Mouse (Mus musculus): Measurements from ENCODE around the gene Os9. TPM values are rescaled to one million over a fixed set of nuclear protein-coding genes. Genes with fewer than 3 reads are reported as not detected.

Gene Os9
- total RNA-seq (2023), result 91.1 TPM

DNA sequence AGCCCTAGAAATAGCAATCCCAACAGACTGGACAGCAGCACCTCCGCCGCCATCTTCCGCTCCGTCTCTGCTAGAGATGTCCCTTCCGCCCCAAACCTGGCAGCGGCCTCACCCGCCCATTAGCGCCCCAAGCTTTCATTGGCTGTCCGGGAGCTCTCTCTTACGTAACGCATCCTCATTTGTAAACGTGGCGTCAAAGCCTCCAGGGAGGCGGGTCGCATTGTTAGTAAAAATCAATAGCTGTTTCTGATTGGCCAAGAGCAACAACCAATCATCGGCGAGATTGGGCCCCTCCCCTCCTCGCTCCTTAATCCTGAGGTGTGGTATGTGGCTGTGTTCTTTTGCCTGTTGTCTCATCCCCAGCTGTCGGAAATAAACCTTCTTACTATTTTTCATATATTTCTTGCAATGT, at the start of gene Os9:
Gene Os9, minus strand, starts transcription at position 66 of the 412 bp plus-strand sequence.

DNA sequence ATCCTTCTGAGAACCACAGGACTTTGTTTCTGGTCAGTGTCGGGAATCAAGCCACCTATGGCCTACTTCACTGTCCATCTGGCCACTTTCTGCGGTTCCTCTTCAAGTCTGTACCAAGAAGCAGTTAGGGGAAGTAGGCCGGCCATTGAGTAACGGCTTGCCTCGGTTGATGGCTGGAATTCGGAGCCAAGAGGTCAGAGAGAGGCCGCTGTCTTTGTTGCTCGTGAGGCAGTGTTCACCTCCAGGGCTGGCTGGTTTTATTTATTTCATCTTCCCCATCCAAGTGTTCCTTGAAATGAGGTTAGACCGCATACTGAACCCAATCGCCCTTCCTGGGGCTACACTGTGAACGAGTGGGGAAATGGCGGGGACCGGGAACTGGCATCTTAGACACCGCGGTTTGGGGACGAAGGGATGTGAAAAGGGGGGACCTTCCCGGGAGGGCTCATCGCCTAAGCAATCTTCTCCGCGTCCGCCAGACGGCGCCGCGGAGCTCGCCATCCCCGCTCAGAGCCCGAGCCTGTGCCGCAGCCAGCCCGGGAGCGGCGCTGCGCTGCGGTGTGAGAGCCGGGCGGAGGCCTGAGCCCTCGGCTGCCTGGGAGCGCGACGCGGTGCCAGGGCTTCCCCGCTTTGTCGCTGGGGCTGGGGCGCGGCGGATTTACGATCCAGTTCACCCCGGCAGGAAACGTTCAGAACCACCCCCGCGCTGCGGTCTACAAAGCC, 43.9 kb upstream of the Os9 start, which contains the start of gene B4galnt1:
Gene B4galnt1, plus strand, starts transcription at position 595 of the 723 bp plus-strand sequence.

DNA sequence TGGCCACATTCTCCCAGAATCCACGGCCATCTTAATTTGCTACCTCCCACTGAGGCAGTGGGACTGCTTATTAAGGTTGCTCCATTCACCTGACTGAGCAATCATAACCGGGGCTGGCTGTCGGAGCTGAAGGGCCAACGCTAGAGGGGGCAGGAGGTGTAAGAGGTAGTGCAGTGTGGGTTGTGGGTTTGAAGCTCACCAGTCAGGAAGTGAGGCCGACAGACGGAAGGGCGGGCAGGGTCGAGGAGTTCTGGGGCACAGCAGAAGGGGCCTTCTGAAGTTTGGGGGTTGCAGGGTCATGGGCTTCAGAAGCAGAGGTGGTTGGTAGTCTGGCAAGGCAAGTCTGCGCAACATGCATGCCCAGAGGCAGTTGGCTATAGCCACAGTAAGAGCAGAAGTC, 45.9 kb downstream of the Os9 start, which contains the start of gene Agap2:
Gene Agap2, plus strand, starts transcription at position 205 of the 400 bp plus-strand sequence.

DNA sequence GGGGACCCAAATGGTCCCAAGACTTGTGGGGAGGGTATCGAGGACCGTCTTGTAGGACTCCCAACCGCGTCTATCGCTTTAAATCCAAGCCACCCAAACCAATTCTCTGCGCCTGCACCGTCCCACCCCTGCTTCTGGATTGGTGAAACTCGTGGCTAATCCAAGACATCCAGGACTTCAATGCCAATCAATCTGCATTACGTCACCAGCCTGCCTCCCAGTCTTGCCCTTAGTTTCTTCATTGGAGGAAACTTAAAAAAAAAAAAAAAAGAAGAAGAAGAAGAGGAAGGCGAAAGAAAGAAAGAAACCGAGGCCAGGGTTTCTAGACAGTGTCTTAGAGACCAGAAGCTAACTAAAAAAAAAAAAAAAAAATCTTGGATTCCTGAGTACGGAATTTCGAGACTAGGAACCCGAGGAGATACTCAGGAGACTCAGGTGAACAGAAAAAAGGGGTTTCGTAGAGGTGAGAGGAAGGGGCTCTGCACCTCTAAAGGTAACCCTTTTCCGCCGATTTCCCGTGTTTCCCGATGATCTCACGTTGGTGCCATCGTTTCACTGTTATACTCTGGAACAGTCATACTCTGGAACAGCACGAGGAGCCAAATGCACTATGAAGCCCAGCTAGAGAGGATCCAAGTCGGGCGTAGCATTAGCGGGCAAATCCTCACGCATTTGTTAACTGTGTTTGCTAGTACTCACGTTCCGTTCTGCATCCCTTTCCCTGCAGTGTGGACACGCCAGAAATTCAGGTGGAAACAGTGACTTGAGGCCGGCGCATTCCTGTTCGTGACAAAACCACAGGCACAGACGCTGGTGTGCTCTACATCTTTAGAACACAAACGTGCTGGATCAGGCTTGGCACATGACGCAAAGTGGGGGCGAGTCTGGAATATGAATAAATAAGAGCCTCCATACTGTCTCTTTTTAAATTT, 50.5 kb downstream of the Os9 start, which contains the start of gene Tspan31:
Gene Tspan31, minus strand, starts transcription at position 75 of the 932 bp plus-strand sequence.

DNA sequence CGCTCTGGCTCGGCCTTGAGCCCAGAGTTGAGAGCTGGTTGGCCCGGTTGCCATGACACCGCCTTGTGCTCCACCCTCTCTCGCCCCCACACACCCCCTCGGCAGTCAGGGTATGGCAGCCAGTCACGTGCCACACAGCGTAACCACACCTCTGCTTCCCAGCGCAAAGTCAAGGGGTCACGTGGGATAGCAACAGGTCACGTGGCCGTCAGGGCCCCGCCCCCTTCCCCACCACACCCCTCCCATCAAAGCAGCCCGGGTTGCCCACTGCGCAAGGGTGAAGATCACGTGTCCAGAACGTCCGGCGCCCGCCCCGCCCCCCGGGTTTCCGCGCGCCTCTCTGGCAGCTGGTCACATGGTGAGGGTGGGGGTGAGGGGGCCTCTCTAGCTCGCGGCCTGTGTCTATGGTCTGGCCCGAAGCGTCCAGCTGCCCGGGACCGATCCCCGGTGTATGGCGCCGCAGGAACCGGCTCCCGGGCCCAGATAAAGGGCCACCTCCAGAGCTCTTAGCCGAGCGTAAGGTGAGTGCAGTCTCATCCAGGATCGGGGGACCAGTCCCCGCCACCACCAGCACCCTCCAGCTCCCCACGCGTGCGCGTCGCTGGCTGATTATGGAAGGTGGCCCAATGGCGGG, 57.6 kb downstream of the Os9 start, which contains the start of gene Cdk4:
Gene Cdk4, plus strand, starts transcription at position 296 of the 634 bp plus-strand sequence.

DNA sequence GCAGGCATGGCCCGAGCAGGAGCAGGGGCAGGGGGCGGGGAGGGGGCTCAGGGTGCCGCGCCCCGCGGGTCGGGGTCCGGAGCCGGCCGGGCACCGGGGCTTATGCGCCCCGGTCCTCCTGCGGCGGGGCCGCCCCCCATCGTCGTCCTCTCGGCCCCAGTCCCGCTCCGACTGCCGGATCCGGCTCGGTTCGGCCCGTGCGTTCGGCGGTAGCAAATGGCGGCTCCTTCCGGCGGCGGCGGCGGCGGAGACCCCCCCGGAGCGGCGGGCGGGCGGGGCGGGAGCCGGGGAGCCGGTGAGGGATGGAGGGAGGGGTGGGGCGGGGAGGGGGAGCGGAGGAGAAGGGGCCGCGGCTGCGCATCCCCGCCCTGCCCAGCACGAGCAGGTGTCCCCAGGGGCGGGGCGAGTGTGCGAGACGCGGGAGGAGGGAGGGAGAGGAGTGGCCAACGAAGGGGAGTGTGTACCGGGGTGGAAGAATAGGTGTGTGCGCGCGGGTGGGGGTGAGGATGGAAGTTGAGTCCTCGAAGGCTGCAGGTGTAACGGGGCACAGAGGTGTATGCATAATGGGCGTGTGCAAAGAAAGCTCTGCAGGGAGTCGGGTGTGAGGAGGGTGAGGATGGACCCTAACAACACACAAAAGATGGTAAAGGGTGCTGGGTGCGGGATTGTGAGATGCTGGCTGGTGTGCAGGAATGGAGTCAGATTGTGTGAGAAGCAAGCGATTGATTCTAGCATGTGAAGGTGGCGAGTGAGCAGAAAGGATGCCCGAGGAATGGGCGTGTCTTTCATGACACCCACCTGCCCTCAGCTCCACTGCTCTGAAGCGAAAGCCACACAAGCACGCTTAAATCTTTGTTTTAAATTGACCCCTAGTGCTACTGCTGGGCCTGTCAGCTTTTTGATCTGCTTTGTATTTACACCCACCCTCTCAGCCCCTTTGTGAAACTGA, 60.7 kb downstream of the Os9 start, which contains the start of gene March9:
Gene March9, minus strand, starts transcription at position 217 of the 949 bp plus-strand sequence.

DNA sequence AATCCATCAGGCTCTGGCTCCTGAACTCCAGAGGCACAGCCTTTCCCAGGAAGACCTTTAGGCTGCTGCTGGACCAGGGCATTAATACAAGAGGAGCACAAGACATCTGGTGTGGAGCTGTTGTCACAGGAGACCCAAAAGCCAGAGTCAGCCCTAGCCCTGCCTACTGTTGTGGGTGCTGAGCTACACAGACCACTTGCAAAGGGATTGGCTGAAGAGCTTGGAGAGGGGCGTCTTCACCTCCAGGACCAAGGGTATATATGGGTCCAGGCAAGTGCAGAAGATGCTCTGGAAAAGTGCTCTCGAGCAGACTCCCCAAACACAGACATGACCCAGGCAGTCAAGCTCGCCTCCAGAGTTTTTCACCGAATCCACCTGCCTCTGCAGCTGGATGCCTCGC, 73.0 kb downstream of the Os9 start, which contains the start of gene Cyp27b1:
Gene Cyp27b1, plus strand, starts transcription at position 297 of the 400 bp plus-strand sequence.

Other genes with a start within 250 kb of the Os9 start
- 6.4 TPM for gene Atp23, start 219.8 kb downstream of the Os9 start, total RNA-seq (2023)
- gene Ctdsp2, start 142.4 kb downstream of the Os9 start, total RNA-seq (2023), result 104 TPM
- gene Avil, start 120.4 kb downstream of the Os9 start, total RNA-seq (2023), result 2.0 TPM
- gene Tsfm, start 90.3 kb downstream of the Os9 start, total RNA-seq (2023), result 13.5 TPM
- gene Mettl1, start 79.7 kb downstream of the Os9 start, total RNA-seq (2023), result 22.7 TPM
- gene Eef1akmt3, start 79.6 kb downstream of the Os9 start, total RNA-seq (2023), result 0.53 TPM
- 0.67 TPM for gene Cyp27b1, start 72.9 kb downstream of the Os9 start, total RNA-seq (2023)
- 4.1 TPM for gene March9, start 60.9 kb downstream of the Os9 start, total RNA-seq (2023)
- gene Cdk4, start 57.6 kb downstream of the Os9 start, total RNA-seq (2023), result 99.5 TPM
- 9.4 TPM for gene Tspan31, start 50.9 kb downstream of the Os9 start, total RNA-seq (2023)
- 142 TPM for gene Agap2, start 45.8 kb downstream of the Os9 start, total RNA-seq (2023)
- 563 TPM for gene B4galnt1, start 44.1 kb upstream of the Os9 start, total RNA-seq (2023)
- not detected for gene Slc26a10, start 59.5 kb upstream of the Os9 start, total RNA-seq (2023)
- not detected for gene Arhgef25, start 69.0 kb upstream of the Os9 start, total RNA-seq (2023)
- gene Dtx3, start 74.6 kb upstream of the Os9 start, total RNA-seq (2023), result 59.7 TPM
- gene Pip4k2c, start 90.5 kb upstream of the Os9 start, total RNA-seq (2023), result 43.6 TPM
- 0.12 TPM for gene Kif5a, start 142.2 kb upstream of the Os9 start, total RNA-seq (2023)
- gene Dctn2, start 145.2 kb upstream of the Os9 start, total RNA-seq (2023), result 115 TPM
- gene Mbd6, start 167.9 kb upstream of the Os9 start, total RNA-seq (2023), result 103 TPM
- gene Mars, start 190.7 kb upstream of the Os9 start, total RNA-seq (2023), result 48.5 TPM
- 257 TPM for gene Arhgap9, start 200.8 kb upstream of the Os9 start, total RNA-seq (2023)
- gene Gli1, start 220.8 kb upstream of the Os9 start, total RNA-seq (2023), result 0.15 TPM
- not detected for gene Inhbe, start 233.3 kb upstream of the Os9 start, total RNA-seq (2023)
- gene Inhbc, start 249.3 kb upstream of the Os9 start, total RNA-seq (2023), result 0.29 TPM